Mouse (Mus musculus) hindbrain, embryonic 12.5 days (tissue): ENCODE measurements around the gene Mgat2. TPM values are rescaled to one million over a fixed set of nuclear protein-coding genes. Genes with fewer than 3 reads are reported as not detected.

Experiments used
- ATAC-seq: fragments of 200-750 bp; cut with Nextera tagmentation; 2 replicates; pipeline ENCODE4 v1.8.0; 2017; ENCODE audit warnings: moderate TSS enrichment; ENCODE audit not compliant: low FRiP score
- H3K27ac ChIP-seq: fragments of 300-500 bp; sonication (generic); 2 replicates; pipeline ENCODE4 v1.5.1; 2016; ENCODE audit warnings: mild to moderate bottlenecking
- H3K27me3 ChIP-seq: fragments of 300-500 bp; sonication (generic); 2 replicates; pipeline ENCODE4 v1.6.1; 2016; ENCODE audit warnings: mild to moderate bottlenecking
- H3K36me3 ChIP-seq: fragments of 300-500 bp; sonication (generic); 2 replicates; pipeline ENCODE4 v1.6.1; 2016; ENCODE audit warnings: mild to moderate bottlenecking
- H3K4me1 ChIP-seq: fragments of 300-500 bp; sonication (generic); 2 replicates; pipeline ENCODE4 v1.6.1; 2016
- H3K4me2 ChIP-seq: fragments of 300-500 bp; sonication (generic); replicated peaks from 2 replicates; pipeline ENCODE4 v1.6.1; 2016; ENCODE audit warnings: mild to moderate bottlenecking
- H3K4me3 ChIP-seq: fragments of 300-500 bp; sonication (generic); 2 replicates; pipeline ENCODE4 v1.5.1; 2016; ENCODE audit warnings: mild to moderate bottlenecking
- H3K9ac ChIP-seq: fragments of 300-500 bp; sonication (generic); 2 replicates; pipeline ENCODE4 v1.6.1; 2016; ENCODE audit warnings: mild to moderate bottlenecking, moderate library complexity
- H3K9me3 ChIP-seq: fragments of 300-500 bp; sonication (generic); replicated peaks from 2 replicates; pipeline ENCODE4 v1.6.1; 2016; ENCODE audit warnings: mild to moderate bottlenecking
- WGBS: fragments of 180-500 bp; shearing (Covaris S2); methylation state at CpG from one replicate; pipeline ENCODE4 v1.1.7; 2016; 5-methylcytosine and 5-hydroxymethylcytosine counted together
- microRNA-seq: library from miRNA; unstranded; fragments of <30 nt; microRNA quantifications from one replicate; pipeline ENCODE4, GENCODE M21; 2017
- polyA plus RNA-seq: library from polyadenylated mRNA; unstranded; fragments of >200 nt; fragmentation: Nextera tagmentation; extraction: Ambion mirVana; gene quantifications from 2 replicates; pipeline ENCODE4 v1.2.1, GENCODE M21; 2016

Gene Mgat2
- polyA plus RNA-seq, 1 experiment from 2014 or later = 53.2 TPM

DNA sequence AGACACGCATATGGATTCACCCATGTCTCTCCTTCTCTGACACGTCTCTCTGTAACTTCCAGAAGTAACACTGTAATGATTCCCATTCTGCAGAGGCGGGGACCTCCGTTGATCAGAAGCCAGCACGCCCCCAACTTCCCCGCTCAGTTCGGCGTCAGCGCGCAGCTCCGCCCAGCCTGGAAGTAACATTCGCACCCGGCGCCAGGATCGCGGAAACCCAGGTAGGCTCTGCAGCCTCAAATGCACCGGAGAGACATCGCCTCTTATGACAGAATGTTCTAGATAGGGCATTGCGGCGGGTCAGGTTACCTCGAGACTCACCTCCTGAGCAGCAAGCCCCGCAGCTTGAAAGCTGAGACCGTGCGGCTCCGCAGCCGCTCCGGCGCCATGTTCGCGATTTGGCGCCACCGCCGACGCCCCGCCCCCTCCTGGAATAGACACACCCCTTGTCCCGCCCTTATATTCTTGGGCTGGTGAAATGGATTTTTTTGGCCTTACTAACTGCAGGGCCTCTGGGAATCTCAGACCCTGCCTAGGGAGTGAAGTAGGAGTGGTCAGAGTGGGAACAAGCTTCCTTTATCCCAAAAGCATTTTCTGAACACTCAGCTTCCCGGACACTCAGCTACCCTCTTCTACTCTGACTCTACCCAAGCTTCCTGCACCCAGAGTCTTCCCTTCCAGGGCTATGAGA lies 44.0 kb downstream of the Mgat2 start, which contains the start of gene Pole2:
Pole2 (minus strand) TSS at position 420 of the 691 bp plus-strand sequence.
- WGBS = 1% methylated on average over 37 of the region's 37 CpGs

GRCm38 (mm10) chr12:69229251-69229650 lies 45.3 kb downstream of the Mgat2 start:
- no peak for ATAC-seq
- no peak overlapping the region for H3K9ac ChIP-seq
- H3K4me2 ChIP-seq = no peak overlapping the region
- no peaks in the 10 kb centered on the region for H3K36me3 ChIP-seq
- no peaks in the 10 kb centered on the region; the same call in 1 of the 2 replicates for H3K4me1 ChIP-seq
- no peak overlapping the region for H3K27ac ChIP-seq
- no peak overlapping the region for H3K4me3 ChIP-seq
- 68% methylated on average over 2 of the region's 2 CpGs for WGBS
- no peaks in the 10 kb centered on the region for H3K27me3 ChIP-seq
- H3K9me3 ChIP-seq = no peaks in the 10 kb centered on the region

More for the DNA sequence above, 44.0 kb downstream of the Mgat2 start, which contains the start of gene Pole2:
- Histone ChIP-seq H3K9me3 (no peaks in the 10 kb centered on the region), H3K36me3 (no peaks in the 10 kb centered on the region), H3K27ac (peak within 1 kb of the TSS; percentile 78), H3K9ac (peak within 1 kb of the TSS; percentile 56), H3K4me3 (peak within 1 kb of the TSS; percentile 69), H3K27me3 (no peaks in the 10 kb centered on the region), H3K4me1 (no peaks in the 10 kb centered on the region; the same call in 1 of the 2 replicates), H3K4me2 (peak within 1 kb of the TSS; percentile 59)
- ATAC-seq = peak; percentile 94

DNA sequence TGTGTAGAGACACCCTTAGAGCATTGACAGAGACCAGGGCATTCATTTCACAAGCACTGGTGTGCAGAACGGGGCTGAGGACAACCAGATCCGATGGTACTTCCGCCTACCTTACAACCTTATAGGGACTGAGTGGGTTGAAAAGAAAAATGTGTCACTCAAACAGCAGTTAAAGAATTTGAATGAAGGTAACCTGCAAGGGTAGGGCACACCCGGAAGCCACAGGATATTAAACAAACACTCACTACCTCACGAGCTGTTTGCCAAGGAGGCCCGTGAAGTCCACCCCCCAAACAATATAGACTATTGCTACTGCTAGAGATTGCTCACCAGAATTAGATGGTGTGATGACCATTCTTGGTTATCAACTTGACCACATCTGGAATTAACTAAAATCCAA lies 51.8 kb downstream of the Mgat2 start:
- Histone ChIP-seq H3K36me3 (no peaks in the 10 kb centered on the region), H3K4me3 (no peak overlapping the region), H3K9me3 (no peaks in the 10 kb centered on the region), H3K9ac (no peak overlapping the region), H3K4me2 (no peak overlapping the region), H3K4me1 (0 out of 2 replicates have a peak, but pooled peaks cover 2% of the 10 kb centered on the region), H3K27me3 (no peaks in the 10 kb centered on the region), H3K27ac (no peak overlapping the region)
- ATAC-seq = no peak
- 95% methylated on average over 6 of the region's 6 CpGs for WGBS

Small RNA genes within 50 kb of the gene (microRNA-seq; reads per million reads assigned to microRNA genes)
- gene Gm47287 (not detected), gene Gm47295 (0.81 reads per million)

Other genes with a start within 250 kb of the Mgat2 start
- 1,103 and 1,375 TPM in 2 replicates for gene Rps29, start 25.0 kb upstream of the Mgat2 start, polyA plus RNA-seq
- 15.0 and 15.5 TPM in 2 replicates for gene Lrr1, start 15.3 kb upstream of the Mgat2 start, polyA plus RNA-seq
- gene Rpl36al, start 74 bp upstream of the Mgat2 start, polyA plus RNA-seq = 409 and 448 TPM in 2 replicates
- gene Gm49383, start 12.9 kb downstream of the Mgat2 start, polyA plus RNA-seq = 21.4 and 24.7 TPM in 2 replicates
- 12.7 and 13.1 TPM in 2 replicates for gene Dnaaf2, start 14.3 kb downstream of the Mgat2 start, polyA plus RNA-seq
- 20.0 and 21.0 TPM in 2 replicates for gene Gm49384, start 20.1 kb downstream of the Mgat2 start, polyA plus RNA-seq
- gene Pole2, start 44.0 kb downstream of the Mgat2 start, polyA plus RNA-seq = 15.3 and 15.7 TPM in 2 replicates
- 5.8 and 6.6 TPM in 2 replicates for gene Klhdc1, start 57.0 kb downstream of the Mgat2 start, polyA plus RNA-seq
- 257 and 262 TPM in 2 replicates for gene Klhdc2, start 112.5 kb downstream of the Mgat2 start, polyA plus RNA-seq
- 82.0 and 90.7 TPM in 2 replicates for gene Nemf, start 173.0 kb downstream of the Mgat2 start, polyA plus RNA-seq
- gene Arf6, start 188.0 kb downstream of the Mgat2 start, polyA plus RNA-seq = 56.1 and 61.9 TPM in 2 replicates
- gene Gm9887, start 188.3 kb downstream of the Mgat2 start, polyA plus RNA-seq = 1.1 and 1.8 TPM in 2 replicates